25 mouse cellular contexts compared by ENCODE assay signal in the genomic region with DNA sequence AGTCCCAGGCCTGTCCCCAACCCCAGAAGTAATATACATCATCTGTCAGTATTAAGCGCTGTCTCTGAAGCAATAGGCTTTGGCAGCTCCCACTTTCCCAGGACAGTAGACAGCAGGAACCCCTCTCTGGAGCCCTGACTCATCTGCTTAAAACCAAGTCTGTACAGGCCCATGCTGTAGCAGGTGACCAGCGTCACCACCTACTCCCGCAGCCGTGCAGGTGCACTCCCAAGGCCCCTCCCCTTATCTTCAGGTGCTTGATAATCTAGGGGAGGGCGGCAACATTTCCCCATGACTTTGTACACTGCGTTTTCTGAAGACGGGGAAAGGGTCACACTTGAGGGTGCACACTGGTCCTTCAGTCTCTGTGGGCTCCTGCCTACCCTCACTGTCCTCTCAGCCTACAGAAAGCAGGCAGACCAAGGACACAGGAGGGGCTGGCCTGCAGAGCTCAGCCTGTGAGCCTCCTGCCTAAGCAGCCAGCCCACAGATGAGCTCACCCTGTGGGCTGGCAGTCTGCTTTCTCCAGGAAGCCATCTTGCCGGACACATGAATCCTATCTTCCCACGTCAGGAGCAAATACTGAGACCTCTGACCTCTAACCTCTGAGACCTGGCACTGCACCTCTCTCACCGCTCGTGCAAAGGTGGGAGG. TPM values are rescaled to one million over a fixed set of nuclear protein-coding genes. Genes with fewer than 3 reads are reported as not detected.
A peak's percentile ranks its signal among the peaks of the same experiment; 100 is the strongest.
DNase-seq lines count a peak whose midpoint lies in the region; ATAC-seq lines count a peak whose summit lies in the region.
"Had no signal": no experiment of that assay in that cellular context is flagged by ENCODE, and none has a peak within 500 bp of the region (broad histone marks: within the 10 kb centered on the region; RNA-seq: fewer than 3 reads in every experiment).

No protein-coding gene starts in this region.

- peaks cover 38% of the 10 kb centered on the region for H3K4me1 ChIP-seq in heart, embryonic 13.5 days
- 0 out of 2 replicates have a peak, but pooled peaks cover 4% of the 10 kb centered on the region for H3K4me1 ChIP-seq in stomach, embryonic 15.5 days

- no peak overlapping the region for H3K4me2 ChIP-seq in heart, embryonic 13.5 days
- no peak overlapping the region for H3K4me2 ChIP-seq in stomach, embryonic 15.5 days
- H3K4me2 ChIP-seq: embryonic facial prominence, embryonic 13.5 days; hindbrain, embryonic 13.5 days; limb, embryonic 12.5 days; midbrain, embryonic 11.5 days; neural tube, embryonic 15.5 days had no signal

- 73% methylated on average over 11 of the region's 11 CpGs for WGBS in heart, embryonic 13.5 days
- WGBS in stomach, embryonic 15.5 days: 57% methylated on average over 11 of the region's 11 CpGs

- H3K4me3 ChIP-seq in heart, embryonic 13.5 days: no peak overlapping the region
- H3K4me3 ChIP-seq in stomach, embryonic 15.5 days (replicated peaks): no peak overlapping the region
- H3K4me3 ChIP-seq: embryonic facial prominence, embryonic 13.5 days; hindbrain, embryonic 13.5 days; layer of hippocampus, adult 2 months; limb, embryonic 12.5 days; neural tube, embryonic 15.5 days had no signal

- no peaks in the 10 kb centered on the region for H3K27me3 ChIP-seq in heart, embryonic 13.5 days (replicated peaks)
- H3K27me3 ChIP-seq in stomach, embryonic 15.5 days (replicated peaks): no peaks in the 10 kb centered on the region
- H3K27me3 ChIP-seq: CH12.LX; embryonic facial prominence, embryonic 13.5 days; hindbrain, embryonic 13.5 days; limb, embryonic 12.5 days; neural tube, embryonic 15.5 days had no signal

- H3K9me3 ChIP-seq in heart, embryonic 13.5 days: no peaks in the 10 kb centered on the region
- no peaks in the 10 kb centered on the region for H3K9me3 ChIP-seq in stomach, embryonic 15.5 days
- H3K9me3 ChIP-seq: embryonic facial prominence, embryonic 13.5 days; G1E; hindbrain, embryonic 13.5 days; limb, embryonic 12.5 days; neural tube, embryonic 15.5 days had no signal

- no peak for ATAC-seq in heart, embryonic 13.5 days (ENCODE audit: extremely low read depth, insufficient number of reproducible peaks, low FRiP score, low TSS enrichment)
- ATAC-seq in stomach, embryonic 15.5 days (ENCODE audit: insufficient read depth, low FRiP score, low read depth): peak; percentile 61
- ATAC-seq: activated CD4-positive, CD25-positive, alpha-beta regulatory T cell, adult 4 months; forebrain, embryonic 16.5 days had no signal

- 0 out of 2 replicates have a peak overlapping the region, but pooled peaks have one; percentile 3 for H3K9ac ChIP-seq in heart, embryonic 13.5 days
- H3K9ac ChIP-seq in stomach, embryonic 15.5 days: no peak overlapping the region
- H3K9ac ChIP-seq: embryonic facial prominence, embryonic 13.5 days; hindbrain, embryonic 13.5 days; limb, embryonic 12.5 days; neural tube, embryonic 15.5 days had no signal

- DNase-seq in heart, adult 18-20 months: no peak
- peak; percentile 32 for DNase-seq in MN1 (ENCODE audit: low spot score)
- DNase-seq in fat pad, adult 2 months (ENCODE audit: extremely low read depth, low read depth, low spot score): peak; percentile 87
- no peak for DNase-seq in testis, postnatal 10 days (ENCODE audit: low spot score)
- DNase-seq in thymus, postnatal 0 days (ENCODE audit: low spot score): no peak
- DNase-seq: adrenal gland, adult 8-10 months; B cell, adult 2 months; gastrocnemius, postnatal 25 days; heart, postnatal 10 days; kidney, postnatal 25 days; right cerebral cortex, adult 18-20 months; right cerebral cortex, postnatal 4 days; thymus, postnatal 25 days had no signal

- peaks cover 5% of the 10 kb centered on the region; the same call in 1 of the 2 replicates for H3K36me3 ChIP-seq in heart, embryonic 13.5 days
- H3K36me3 ChIP-seq in stomach, embryonic 15.5 days: no peaks in the 10 kb centered on the region
- H3K36me3 ChIP-seq: G1E had no signal

- no peak overlapping the region for H3K27ac ChIP-seq in heart, embryonic 13.5 days (replicated peaks)
- 0 out of 2 replicates have a peak overlapping the region, but pooled peaks have one; percentile 3 for H3K27ac ChIP-seq in stomach, embryonic 15.5 days
- H3K27ac ChIP-seq: embryonic facial prominence, embryonic 13.5 days; hindbrain, embryonic 13.5 days; limb, embryonic 12.5 days; neural tube, embryonic 15.5 days had no signal

RNA-seq across cellular contexts. Expression of a gene that starts 34.9 kb away (rescaled TPM):
- 36.7 and 41.7 TPM in 2 replicates for polyA plus RNA-seq in heart, embryonic 13.5 days (2015; fragmentation: Nextera tagmentation; extraction: Ambion mirVana)
- 100 to 1,000 TPM; 214 to 237 TPM for total RNA-seq in heart, adult 18-20 months (2021)
- polyA plus RNA-seq in stomach, embryonic 15.5 days (2015; fragmentation: Nextera tagmentation; extraction: Ambion mirVana): 60.7 and 68.0 TPM in 2 replicates
- 139 and 152 TPM in 2 replicates for polyA plus RNA-seq in thymus, postnatal 0 days (2015; fragmentation: Nextera tagmentation; extraction: Ambion mirVana)

Comparison
In these comparisons a context has a peak if more than half of its experiments do, and no peak if none do; other contexts are left out.
1. DNase-seq: peak in MN1 (single experiment) and fat pad, adult 2 months (single experiment); none in heart, adult 18-20 months (0 of 2), testis, postnatal 10 days (single experiment) and thymus, postnatal 0 days (single experiment).